Mouse (Mus musculus) left cerebral cortex, postnatal 14 days (tissue): ENCODE results near the gene Gsg1l. TPM values are rescaled to one million over a fixed set of nuclear protein-coding genes. Genes with fewer than 3 reads are reported as not detected.
A peak's percentile ranks its signal among the peaks of the same experiment; 100 is the strongest.

Experiments used
- DNase-seq, 2 experiments: peaks; one replicate each; pipeline ENCODE4 v3.0.0; 2021 to 2022; ENCODE audit warnings: low spot score in 2 of 2, mixed read lengths in 1 of 2
- intact Hi-C: fragments of 180-260 bp; cut with DNase I; formaldehyde crosslinking; loops from one replicate; pipeline ENCODE4 v1.15.1; 2025
- total RNA-seq, 2 experiments: library from RNA; stranded (reverse); gene quantifications; 2 replicates each; pipeline ENCODE4 v1.2.3; 2021

Gsg1l gene
- total RNA-seq, 2 experiments from 2014 or later, result 51.7 to 54.5 TPM

DNA sequence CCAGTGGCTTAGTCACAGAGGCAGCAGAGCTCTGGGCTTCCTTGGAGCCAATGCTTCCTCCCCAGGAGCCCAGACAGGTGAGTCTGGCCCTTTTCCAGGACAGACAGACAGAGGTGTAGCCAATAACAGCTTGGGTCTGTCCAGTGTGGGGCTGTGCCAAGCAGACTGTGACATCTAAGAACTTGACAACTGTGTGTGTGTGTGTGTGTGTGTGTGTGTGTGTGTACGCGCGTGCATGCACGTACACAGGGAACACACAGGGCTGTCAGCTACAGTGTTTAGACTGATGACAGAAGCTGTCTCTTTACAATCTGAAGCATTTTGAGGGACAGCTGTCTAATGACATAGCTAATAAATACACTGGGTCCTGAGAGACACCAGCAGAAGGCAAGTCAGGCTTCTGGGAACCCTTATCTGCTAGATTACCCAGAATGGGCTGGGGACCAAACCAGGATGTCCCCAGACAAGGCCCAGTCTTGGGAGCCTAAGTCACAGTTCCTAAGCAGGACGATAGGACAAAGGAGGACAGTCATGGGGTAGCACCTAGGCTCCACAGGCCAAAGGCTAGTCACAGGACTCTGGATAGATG lies 42.9 kb downstream of the Gsg1l start:
- intact Hi-C loops, result no loop called here
- no peak for DNase-seq

DNA sequence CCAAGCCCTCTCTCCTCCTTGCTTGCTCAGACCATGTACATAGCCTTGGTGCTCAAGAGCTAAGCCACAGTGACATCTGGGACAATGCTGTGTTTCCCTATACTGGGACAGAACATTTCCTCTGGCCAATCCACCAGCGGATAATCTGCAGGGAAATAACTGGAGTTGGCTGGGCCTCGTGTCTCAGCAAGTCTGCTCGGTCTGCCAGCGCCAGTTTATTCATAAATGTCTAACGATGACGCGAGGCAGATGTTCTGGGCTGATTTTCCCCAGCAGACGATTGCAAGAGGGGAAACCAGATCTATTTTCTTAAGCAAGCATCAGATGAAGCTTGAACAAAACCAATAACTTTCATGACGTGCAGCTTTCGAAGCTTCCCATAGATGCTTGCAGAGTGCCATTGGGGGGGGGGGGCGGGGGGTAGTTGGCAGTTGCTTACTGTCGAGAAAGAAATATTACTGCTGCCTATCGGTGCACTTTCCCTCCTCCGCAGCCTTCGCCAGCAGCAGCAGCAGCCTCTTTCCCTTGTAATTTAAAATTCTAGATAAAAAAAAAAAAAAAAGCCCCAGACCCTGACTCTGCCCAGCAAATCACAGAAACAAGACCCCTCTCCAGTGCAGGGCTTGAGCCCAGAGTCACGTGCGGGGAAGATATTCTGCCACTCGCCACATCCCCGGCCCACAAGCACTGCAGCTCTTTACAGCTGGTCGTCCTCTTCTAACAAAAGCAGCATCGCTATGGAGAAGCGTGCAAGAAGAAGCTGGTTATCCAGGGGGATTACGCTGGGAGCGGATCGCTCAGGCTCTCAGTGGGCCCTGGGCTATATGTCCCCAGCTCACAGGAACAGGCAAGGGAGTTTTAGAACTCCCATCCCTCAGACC lies 43.6 kb downstream of the Gsg1l start:
- intact Hi-C loops, result no loop called here
- DNase-seq, result peak; percentile 51 to 69

DNA sequence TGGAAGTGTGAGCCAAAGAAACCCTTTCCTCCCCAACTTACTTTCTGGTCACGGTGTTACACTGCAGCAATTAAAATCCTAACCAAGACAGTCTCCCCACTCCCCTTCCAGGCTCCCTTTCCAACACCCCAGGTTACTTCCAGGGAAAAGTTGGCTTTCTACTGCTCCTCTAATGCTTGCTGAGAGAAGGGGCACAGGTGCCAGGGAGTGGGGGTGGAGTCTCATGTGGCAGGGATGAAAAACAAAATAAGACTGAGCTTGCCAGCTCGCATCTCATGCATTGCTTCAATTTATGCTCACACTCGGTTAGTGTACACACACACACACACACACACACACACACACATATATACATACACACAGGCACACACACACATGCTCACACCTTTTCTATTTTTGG lies 46.9 kb downstream of the Gsg1l start:
- no peak for DNase-seq
- intact Hi-C loops, result no loop called here

DNA sequence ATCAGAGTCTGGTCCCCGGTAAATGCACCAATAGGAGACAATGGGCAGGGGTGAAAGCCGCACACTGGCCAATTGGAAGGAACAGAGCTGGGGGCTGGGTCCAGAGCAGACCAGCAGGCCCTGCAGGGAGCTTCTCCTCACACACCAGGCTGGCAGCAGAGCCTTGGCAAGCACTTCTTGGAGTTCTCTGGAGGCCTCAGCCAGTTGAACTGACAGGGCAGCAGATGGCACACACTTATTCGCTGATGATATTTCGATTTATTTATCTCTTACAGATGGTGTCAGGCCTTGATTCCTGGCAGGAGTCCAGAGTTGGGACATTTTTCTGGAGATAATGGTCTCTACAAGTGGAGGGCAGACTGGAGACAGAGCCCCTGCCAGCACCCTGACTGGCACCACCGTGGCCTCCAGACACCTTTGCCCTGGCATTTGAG lies 49.4 kb downstream of the Gsg1l start:
- intact Hi-C loops, result no loop called here
- DNase-seq, result no peak

DNA sequence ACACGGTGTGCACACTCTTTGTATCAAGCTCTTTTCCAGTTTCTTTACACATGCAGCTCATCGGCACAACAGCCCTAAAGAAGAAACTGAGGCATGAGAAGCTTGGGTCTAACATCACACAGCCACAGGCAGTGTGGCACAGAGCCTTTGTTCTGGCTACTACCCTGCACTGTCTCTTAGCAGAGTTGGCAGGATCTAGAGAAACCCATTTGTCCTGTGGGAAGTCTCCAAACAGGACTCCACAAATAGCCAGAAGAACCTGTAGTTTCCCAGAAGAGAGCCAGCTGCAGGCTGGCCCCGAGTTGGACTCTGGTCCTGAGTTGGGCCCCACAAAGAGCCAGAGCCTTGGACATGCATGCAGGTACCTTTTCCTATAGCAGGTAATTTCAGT lies 49.9 kb downstream of the Gsg1l start:
- intact Hi-C loops, result no loop called here
- no peak for DNase-seq

DNA sequence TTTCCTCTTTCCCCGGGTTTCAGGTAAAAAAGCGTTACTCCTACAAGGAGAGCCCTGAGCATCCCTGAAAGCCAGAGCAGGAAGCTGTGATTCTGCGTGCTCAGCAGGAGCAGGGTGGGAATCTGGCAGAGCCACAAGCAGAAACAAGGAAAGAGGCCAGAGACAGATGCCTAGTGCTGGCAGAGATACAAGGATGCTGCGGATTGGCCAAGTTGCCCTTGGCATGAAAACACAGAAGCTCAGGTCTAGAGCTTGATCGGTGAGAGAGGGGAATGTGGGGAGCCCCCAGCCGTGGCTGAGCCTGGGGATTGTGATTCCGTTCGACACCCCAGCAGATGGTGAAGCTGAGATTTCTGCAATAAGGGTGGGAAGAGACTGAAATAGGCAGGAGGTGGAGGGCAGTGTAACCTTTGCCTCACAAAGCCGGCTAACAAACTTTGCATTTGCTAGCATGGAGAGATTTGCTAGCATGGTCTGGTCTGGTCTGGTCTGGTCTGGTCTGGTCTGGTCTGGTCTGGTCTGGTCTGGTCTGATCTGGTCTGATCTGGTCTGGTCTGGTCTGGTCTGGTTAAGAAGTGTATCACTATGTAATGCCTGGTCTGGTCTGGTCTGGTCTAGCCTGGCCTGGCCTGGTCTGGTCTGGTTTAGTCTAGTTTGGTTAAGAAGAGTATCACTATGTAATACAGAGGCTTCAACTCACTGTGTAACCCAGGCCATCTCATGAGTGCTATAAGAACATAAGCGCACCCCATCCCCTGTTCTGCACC lies 50.4 kb downstream of the Gsg1l start:
- DNase-seq, result peak; percentile 62 to 64
- intact Hi-C loops, result no loop called here

DNA sequence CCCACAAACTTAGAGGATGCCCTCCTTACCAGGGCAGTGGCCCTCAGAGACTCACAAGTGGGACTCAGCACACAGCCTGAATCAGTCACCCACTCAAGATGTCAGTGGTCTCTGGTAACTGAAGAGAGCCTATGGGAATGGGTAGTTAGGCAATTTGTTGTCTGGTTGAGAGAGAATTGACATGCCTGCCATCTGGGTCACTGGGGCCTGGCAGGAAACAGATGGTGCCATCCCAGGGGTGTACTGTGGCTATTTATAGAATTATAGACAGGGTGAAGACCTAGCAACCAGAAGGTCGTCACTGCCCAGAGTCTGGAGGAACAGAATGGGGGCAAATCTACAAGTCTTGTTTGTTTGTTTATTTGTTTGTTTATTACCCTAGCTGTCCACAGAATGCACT lies 54.8 kb downstream of the Gsg1l start:
- intact Hi-C loops, result loop anchor here (5.0 kb wide), 1 partner anchor 55 kb away; the partner anchor contains the start of gene Gsg1l

DNA sequence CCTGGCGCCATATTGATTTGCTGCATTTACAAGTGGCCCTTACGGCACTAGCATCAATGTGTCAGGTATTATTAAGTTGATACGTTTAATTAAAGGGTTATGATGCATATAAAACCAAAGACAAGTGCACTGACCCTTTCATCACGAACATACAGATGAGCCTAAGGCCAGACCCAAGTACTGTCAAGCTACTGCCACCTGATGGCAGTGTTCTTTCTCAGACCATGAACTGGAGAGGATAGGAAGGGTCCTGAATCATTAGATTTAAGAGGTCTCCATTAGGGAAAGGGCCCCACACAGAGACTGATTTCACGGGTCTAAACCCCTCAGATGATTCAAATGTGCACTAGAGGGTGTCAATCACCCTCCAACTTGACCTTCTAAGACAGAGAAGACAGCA lies 55.6 kb downstream of the Gsg1l start:
- no peak for DNase-seq
- intact Hi-C loops, result loop anchor here (5.0 kb wide), 1 partner anchor 56 kb away; the partner anchor contains the start of gene Gsg1l

More for the DNA sequence above, 54.8 kb downstream of the Gsg1l start:
- DNase-seq, result no peak

DNA sequence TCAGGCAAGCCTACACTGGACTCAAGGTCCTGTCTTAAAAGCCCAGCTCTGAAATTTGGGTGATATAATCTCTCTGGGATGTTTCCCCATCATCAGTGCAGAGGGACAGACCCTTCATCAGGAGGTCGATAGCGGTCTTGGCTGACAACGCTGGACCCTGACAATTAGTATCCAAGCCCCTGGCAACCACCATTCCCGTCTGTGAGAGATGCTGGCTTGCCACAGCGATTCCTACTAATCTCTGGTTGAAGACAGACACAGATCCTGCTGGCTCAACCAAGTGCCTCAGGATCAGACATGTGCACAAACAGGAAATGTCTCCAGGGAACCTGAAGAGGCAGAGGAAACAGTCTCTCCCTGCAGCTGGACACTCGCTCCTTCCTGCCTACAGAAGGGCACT lies 62.2 kb downstream of the Gsg1l start:
- intact Hi-C loops, result no loop called here
- DNase-seq, result no peak

DNA sequence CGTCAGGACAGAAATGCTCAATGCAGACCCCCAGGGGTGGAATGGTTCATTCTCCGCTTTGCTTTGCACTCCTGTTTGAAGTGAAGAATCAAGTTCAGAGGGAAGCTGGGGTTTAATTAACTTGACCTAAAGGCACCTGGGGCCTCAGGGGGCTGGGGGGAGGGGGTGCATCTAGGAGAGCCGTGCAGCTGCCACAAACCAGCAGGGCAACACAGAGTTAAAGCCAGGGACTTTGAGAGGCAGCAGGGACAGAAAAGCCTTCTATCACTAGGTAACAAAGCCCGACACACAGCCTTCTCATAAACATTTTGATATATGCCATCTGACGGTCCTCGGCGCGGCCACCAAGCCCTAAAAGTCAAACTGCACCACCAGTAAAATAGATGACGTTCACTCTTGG lies 62.9 kb downstream of the Gsg1l start:
- DNase-seq, result no peak
- intact Hi-C loops, result no loop called here

DNA sequence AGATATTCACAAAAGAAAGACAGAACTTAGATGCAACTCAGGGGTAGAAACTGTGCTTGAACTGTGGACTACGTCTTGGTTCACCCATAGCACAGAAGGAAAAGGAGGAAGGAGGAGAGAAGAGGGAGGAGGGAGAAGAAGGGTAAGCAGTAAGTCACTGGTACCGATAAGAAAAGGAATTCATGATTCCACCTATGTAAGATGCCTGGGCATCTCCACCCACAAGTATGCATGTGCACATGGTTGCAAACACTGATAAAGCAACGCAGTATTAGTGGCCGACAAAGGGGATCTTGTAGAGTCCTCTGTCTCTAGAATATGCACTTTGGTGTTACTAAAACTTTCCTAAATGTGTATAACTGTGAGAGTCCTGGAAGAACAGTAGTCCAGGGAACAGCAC lies 64.8 kb downstream of the Gsg1l start:
- no peak for DNase-seq
- intact Hi-C loops, result no loop called here

DNA sequence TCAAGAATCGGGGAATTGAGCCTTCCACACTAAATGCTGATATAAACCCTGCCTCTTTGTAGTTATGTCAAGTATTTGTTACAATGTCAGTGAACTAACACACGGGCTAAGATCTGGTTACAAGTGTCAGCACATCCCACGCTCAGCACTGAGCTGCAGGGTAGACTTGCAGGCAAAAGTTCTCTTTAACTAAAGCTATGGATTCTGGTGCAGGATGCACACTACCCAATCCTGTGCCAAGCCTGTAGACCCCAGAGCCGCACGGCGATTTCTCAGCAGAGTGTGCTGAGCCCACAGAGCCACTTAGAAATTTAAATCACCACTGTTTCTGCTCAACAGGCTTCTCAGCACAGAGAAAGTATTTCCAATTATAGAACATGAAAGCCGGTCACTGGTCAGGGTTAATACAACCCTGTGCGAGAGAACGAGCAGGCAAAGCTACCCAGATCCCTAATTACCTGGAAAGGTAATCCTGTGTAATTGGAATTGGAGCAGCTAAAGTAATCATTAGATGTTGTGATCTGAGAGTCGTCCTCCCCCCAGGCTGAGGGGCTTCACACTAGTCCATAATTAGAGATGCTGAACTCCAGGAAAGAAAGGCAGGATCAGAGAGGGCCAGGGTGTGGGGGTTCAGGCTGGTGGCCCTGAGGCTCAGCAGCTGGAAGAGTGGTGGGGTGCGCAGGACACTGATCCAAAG lies 69.7 kb downstream of the Gsg1l start:
- intact Hi-C loops, result no loop called here
- DNase-seq, result no peak

DNA sequence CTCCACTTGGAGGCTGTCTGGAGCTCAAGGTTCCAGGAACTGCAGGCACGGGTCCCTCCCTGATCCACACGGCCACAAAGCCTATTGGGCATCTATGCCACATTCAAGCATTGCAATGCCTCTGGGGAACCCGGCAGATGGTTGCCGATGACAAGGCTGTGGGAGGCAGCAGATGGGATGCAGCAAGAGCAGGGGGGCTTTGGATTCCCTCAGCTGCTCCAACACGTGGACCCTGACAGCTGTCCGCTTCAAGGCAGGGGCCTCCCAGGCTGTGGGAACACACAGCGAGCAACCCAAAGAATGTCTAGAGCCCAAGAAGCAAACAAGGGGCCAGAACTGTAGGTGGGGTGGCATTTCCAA lies 73.4 kb downstream of the Gsg1l start:
- intact Hi-C loops, result no loop called here
- peak; percentile 78 to 81 for DNase-seq

DNA sequence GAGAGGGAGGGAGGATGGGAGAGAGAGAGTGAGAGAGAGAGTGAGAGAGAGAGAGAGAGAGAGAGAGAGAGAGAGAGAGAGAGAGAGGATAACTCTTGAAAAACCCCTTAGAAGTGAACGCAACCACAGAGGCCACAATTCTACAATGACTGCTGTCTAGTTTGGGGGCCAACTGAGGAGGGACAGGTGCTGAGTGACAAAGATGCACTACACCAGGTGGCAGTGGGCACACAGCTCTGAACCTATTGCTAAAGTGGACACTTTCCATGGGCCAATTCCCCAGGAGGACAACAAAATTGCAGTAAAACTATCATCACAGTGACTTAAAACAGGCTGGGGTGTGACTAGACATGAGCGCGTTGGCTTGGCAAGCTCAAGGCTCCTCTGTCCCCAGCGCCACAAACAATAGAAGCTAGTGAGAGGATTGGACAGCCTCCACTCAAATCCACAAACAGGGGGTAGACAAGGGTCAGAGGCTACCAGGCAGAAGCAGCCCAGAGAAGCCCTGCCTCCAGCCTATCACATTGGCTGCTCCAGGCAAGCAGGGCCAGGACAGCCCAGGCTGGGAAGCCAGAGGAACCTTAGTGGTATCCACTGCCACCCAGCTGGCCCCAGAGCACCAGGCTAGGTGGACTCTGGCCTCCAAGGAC lies 73.9 kb downstream of the Gsg1l start:
- intact Hi-C loops, result no loop called here
- no peak for DNase-seq

DNA sequence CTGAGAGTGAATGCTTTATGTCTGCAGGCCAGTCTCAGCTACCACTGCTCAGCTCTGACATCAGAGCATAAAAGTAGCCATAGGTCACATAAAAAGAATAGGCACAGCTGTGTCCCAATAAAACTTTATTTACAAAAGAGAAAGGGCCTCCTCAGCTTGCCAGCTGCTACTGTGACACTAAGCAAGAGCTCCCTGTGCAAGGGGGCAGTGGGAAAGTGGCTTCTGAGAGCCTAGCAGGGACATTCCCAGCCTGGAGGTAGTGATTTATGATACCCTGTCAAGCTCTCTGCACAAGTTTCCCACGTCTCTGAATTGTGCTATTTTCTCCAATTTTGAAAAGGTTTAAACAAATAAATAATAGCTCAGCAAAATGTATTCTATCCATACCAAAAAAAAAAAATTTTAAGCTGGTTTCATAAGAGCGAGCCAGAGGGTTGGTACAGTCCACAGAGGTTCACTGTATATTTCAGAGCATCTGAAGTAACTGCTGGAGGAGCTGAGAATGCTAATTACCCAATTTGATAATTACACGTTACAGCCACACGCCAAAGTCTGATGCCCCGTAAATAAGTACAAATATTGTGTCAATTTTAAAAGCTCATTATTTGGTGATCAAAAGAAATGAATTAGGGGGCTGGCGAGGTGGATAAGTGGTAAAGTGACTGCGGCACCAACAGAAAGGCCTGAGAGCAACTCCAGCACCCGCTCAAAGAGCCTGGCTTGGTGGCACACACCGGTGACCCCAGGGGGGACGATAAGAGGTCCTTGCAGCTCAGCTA lies 74.9 kb downstream of the Gsg1l start:
- intact Hi-C loops, result no loop called here
- no peak for DNase-seq

DNA sequence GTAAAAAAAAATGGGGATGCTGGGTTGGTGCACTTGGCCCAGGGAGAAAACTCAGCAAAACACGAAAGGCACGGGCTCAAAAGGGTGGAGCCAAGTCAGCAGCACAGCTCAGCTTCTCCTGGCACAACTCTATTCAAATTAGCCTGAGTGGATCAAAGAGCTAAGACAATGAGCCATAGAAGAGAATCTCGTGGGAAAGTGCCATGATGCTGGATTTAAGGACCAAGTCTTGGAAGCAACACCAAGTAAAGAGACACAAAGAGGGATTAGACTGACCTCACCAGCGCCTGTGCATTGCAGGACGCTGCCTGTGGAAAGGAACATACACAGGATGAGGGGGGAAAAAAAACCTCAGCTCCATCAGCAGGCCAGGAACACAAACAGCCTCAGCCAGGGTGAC lies 76.9 kb downstream of the Gsg1l start:
- intact Hi-C loops, result no loop called here
- DNase-seq, result no peak

DNA sequence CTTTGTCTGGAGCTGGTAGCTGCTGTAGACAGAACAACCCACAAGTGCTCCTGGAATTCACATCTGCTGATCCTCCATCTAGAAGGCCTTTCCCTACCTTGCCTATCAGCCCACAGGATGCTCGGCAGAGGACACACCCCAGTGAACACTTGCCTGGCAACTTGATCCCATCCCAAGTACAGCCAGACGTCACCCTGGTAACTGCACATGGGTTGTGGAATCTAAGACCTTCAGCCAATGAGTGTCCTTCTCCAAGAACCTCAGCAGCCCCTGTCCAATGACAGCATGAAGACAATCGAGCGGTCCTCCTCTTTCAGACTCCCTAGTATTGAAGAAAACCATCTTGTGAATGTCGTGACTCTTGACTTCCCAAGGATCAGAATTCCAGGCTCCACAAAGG lies 80.5 kb downstream of the Gsg1l start:
- intact Hi-C loops, result no loop called here

DNA sequence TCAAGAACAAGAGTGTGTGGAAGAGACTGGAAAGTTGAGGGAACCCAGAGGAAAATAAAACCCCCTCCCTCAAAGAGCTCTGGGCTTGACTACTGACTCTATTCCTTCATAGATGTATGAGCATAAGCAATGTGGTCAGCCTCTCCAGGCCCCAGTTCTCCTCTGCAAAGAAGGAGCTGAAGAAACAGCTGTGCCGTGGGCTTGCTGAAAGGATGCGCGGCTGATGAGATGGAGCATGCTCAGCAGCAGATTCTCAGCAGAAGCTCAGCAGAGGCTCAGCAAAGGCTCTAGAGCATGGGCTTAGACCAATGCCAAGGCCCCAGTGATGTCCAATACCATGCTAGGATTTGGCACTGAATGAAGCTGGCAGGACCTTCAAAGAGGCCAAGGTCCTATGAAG lies 82.3 kb downstream of the Gsg1l start:
- DNase-seq, result peak; percentile 48 to 58
- intact Hi-C loops, result no loop called here

More for the DNA sequence above, 80.5 kb downstream of the Gsg1l start:
- DNase-seq, result no peak

DNA sequence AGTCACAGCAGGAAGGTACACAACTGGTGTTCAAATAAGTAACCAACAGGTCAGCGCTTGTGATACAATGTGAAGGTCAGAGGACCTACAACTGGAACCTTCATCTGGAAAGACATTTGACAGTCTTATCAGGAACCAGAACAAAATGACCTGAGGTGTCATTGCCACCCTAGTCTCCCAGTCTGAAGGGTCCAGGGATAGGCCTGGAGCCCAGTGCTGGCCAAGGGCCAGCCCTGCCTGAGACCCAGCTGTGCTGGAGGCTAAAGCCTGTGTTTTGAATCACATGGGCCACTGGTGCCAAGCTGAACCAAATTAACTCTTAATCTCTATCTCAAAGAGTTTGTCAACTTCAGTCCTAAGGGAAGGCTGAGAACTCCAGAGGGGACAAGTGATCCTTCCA lies 86.1 kb downstream of the Gsg1l start:
- no peak for DNase-seq
- intact Hi-C loops, result no loop called here
